Mouse (Mus musculus) c-Kit-negative CD71-positive TER-119-positive erythroid progenitor cells, embryonic 14.5 days (primary cell): ENCODE results near the gene Chrna9.

Experiments used
- DNase-seq: peaks from one replicate; pipeline ENCODE4 v3.0.0-alpha.2; 2013; ENCODE audit warnings: low read depth, low spot score

Chrna9 gene

DNA sequence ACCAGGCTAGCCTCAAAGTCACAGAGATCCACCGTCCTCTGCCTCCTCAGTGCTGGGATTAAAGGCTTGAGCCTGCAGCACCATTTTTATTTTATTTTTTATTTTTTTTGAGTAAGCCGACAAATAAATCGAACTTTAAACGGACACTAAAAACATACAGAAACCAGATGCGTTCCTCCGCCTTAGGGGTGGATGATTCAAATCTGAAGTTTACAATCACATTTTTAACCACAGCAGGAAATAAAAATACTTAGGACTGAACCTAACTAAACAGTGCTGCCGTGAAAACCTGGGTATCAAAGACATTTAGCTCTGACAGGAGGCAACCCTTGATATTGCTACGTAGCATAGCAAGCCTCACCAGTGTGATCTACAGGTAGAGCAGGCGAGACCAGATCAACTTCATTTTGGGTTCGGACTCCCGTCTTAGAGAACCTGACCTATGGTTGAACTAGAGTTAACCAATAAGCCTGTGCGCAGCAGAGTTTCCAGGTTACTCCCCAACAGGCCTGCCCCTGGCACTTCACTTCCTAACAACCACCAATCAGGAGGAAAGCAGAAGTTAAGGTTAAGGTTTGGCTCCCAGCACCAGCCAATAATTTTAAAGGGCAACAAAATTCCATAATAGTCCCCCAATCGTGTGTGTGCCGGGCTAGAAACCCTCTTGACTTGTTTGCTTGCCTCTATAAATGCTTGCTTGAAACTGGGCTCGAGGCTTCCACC lies 73.7 kb downstream of the Chrna9 start:
- DNase-seq = no peak

DNA sequence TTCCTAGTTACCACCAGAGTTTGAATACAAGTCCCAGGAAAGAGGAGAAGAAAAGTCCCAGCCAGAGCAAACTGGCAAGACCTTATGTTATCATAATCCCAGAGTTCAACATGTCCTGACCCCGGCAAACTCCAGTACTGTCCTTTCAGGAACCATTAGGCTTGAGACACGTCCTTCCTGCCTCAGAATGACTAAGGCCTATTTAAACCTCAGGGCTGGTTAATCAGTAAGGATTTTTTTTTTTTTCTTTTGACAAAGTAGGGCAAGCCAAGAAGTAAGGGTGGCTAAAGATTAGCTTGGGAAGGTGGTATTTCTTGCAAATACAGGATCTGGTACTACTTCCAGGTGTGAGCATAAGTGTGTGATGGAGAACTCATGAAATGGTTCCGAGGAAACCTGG lies 79.3 kb downstream of the Chrna9 start:
- DNase-seq = no peak

DNA sequence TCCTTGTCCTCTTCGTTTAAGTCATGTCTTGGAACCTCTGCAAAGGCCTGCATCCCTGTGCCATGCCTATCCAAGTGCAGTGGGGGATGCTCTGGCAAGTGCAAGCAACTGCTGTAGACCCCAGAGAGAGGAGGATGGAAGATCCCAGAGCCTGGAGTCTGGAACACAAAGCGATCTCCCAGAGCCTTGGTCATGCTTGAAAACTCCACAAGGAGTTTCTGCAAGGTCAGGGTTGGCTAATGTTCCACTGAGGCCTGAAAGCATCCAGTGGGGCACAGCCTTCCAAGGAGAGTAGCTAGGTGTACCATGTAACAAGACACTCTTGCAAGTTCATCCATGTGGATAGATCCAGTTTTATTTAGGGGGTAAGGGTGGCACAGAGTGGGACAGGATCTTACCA lies 79.7 kb downstream of the Chrna9 start:
- no peak for DNase-seq

DNA sequence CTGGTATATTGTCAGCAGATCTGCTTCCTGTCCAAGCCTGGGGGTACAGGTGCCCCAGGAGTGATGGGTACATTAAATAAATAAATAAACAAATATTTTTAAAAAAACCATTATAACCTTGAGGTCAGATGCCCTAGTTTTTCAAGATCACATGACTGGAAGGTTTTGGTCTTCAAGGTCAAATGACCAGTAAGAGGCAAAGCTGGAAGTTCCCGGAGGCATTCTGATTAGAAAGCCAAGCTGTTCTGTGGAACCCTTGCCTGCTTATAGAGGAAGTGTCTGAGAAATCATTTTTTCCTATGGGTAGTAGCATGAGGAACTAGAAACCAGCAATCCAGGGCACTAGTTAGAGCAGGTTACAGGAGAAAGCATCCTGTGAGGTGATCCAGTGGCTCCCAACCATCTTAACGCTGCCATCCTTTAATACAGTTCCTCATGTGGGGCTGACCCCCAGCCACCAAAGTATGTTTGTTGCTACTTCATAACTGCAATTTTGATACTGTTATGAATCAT lies 80.8 kb downstream of the Chrna9 start:
- no peak for DNase-seq

DNA sequence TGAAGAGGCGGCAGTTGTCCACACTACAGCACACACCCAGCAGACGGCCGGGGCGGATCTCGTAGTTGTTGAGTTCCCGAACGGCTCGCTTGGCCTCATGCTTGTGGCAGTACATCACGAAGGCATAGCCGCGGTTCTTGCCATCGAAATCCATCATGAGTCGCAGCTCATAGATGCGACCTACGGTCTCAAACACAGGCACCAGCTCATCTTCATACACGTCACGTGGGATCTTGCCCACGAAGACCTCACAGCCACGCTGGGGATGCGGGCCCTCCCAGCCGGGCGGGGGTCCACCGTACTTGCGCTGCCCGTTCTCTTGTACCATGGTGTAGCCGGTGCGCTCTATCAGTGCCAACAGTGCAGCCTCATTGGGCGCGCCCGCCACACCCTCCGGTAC lies 92.1 kb downstream of the Chrna9 start:
- DNase-seq = no peak
